Mouse (Mus musculus): ENCODE measurements around the gene Bsg. TPM values are rescaled to one million over a fixed set of nuclear protein-coding genes. Genes with fewer than 3 reads are reported as not detected.
A peak's percentile ranks its signal among the peaks of the same experiment; 100 is the strongest.
"Not testable (repeated sequence)": the region's sequence is repeated elsewhere in the genome, so short reads cannot be mapped to it uniquely, and the experiment has no call there.

Bsg gene
- total RNA-seq, 2 experiments from 2014 or later = 618 to 637 TPM

DNA sequence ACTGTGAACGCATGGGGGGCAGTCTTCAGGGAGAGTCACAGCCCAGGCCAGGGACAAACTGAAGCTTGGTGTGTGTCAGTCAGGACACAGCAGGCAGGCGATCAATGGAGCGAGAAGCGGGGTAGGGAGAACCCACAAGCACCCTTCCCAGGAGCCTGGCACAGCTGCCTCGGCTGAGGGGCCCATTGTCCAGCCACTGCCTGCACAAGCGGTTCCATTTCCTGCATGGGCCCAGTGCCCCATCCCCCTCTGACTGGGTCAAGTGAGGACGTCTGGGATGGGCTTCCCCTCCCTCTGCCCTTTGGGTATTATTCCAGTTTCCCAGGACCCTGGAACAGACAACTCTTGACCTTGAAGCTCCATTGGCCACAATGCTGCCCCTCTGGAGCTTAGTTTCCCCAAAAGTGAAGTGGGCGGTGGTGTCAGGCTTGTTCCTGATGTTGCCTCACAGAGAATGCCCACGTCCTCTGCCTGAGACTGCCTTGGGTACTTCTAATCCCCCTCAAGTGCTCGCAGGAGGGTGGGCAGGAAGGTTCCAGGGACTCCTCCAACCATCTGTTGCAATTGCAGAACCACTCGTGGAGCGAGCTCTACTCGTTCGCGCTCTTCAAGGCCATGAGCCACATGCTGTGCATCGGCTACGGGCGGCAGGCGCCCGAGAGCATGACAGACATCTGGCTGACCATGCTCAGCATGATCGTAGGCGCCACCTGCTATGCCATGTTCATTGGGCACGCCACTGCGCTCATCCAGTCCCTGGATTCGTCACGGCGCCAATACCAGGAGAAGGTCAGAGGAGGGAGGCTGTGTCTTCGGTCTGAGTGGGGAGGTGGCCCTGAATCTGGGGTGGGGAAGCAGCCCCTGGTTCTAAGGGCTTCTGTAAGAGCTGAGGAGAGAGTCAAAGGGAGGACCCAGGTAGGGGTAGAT is 24.3 kb downstream of the Bsg start:
- no peak for DNase-seq (ENCODE audit: low spot score in 2 of 2)

DNA sequence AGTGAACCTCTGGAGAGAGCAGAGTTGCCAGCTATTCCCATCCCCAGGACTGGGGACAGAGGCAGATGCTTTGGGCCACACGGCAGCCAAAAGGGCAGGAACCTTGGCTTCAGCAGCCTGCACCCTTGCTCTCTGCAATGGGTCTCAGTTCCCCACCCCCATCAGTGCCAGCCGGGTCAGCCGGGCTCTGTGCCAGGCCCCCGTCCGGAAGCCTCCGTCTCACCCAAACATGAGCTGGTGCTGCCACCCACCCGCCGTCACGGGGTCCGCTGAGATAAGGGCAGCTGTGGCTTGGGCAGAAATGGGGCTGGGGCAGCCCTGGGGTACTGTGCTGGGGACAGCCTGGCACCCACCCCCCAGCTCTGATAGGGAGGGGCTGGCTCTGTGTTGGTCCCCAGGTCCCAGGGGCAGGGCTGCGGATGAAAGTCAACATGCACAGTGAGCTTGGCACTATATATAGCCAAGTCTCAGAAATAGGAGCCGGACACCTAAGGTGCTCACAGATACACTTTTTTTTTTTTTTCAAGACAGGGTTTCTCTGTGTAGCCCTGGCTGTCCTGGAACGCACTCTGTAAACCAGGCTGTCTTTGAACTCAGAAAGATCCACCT is 25.2 kb downstream of the Bsg start:
- DNase-seq (ENCODE audit: low spot score in 2 of 2) = no peak

GRCm38 (mm10) chr10:79732500-79732899 is 28.2 kb downstream of the Bsg start:
- no peak for DNase-seq (ENCODE audit: low spot score in 2 of 2)

DNA sequence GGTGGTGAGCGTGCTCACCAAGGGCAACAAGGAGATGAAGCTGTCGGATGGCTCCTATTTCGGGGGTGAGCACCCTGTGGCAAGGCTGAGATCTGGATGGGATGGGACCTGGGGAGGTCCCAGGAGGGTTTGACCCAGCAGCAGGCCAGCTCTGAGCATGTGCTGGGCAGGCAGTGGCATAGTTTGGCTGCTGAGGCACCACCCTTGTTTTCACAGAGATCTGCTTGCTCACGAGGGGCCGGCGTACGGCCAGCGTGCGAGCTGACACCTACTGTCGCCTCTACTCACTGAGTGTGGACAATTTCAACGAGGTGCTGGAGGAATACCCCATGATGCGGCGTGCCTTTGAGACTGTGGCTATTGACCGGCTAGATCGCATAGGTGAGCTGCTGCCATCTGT is 29.6 kb downstream of the Bsg start:
- no peak for DNase-seq (ENCODE audit: low spot score in 2 of 2)

DNA sequence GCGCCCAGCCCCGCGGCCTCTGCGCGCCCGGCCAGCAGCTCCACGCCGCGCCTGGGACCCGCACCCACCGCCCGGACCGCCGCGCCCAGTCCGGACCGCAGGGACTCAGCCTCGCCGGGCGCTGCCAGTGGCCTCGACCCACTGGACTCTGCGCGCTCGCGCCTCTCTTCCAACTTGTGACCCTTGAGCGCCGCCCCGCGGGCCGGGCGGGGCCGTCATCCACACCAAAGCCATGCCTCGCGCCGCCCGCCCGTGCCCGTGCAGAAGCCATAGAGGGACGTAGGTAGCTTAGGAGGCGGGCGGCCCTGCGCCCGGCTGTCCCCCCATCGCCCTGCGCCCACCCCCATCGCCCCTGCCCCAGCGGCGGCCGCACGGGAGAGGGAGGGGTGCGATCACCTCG is 31.1 kb downstream of the Bsg start:
- no peak for DNase-seq (ENCODE audit: low spot score in 2 of 2)

DNA sequence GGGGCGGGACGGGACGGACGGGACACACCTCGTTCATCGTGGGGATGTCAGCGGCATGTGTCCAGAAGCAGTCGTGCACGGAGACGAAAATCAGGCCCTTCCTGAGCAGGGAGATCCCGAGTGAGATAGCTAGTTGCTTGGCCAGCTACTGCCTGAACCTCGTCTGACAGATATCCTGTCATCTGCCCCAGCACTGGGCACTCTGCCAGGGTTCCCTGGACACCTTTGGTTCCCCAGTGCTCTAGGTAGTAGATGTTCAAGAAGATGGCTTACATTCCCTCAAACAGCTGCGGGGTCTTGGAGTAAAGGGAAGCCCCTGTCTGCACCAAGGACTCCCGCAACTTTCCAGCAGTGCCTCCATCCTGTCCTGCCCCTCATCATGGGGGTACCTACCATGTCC is 32.4 kb downstream of the Bsg start:
- DNase-seq (ENCODE audit: low spot score in 2 of 2) = no peak

GRCm38 (mm10) chr10:79738259-79738658 is 34.0 kb downstream of the Bsg start:
- DNase-seq (ENCODE audit: low spot score in 2 of 2) = no peak

- no peak for DNase-seq (ENCODE audit: low spot score in 2 of 2)
Measured at GRCm38 (mm10) chr10:79739234-79739633, 34.9 kb downstream of the Bsg start.

DNA sequence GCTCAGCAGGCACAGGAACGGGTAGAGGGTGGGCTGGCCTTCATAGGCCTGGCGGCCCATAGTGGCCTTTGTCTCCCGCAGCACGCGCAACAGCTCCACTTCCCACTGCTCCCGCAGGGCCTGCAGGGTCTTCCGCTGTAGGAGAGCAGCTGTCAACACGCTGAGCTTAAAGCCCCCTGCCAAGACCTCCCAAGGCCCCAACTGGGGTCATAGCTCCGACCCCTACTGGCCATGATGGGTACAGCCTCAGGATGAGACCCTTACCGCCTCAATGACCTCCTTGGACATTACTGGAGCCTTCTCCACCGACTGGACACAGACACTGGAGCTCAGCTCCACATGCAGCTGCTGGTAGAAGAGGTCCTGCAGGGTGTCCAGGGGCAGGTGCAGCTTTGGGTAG is 36.6 kb downstream of the Bsg start:
- DNase-seq (ENCODE audit: low spot score in 2 of 2) = no peak

DNA sequence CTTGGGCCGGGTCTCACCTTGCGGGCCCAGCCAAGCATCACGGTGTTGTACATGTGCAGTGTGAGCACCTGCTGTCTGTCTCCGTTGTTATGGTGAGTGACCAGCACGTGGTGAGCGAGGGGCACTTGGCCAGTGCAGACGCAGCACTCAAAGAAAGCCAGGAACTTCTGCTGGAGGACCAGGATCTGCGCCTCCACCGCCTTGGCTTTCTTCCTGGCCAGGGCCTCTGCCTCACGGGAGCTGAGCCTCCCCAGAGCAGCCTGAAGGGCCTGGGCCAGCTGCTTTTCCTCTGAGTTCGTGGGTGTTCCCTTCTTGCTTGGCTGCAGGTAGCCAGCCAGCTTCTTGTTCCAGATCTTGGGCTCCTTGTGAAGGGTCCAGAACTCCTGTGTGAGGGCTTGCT is 38.9 kb downstream of the Bsg start:
- DNase-seq (ENCODE audit: low spot score in 2 of 2) = no peak

- DNase-seq (ENCODE audit: low spot score in 2 of 2) = no peak
Measured at GRCm38 (mm10) chr10:79743650-79744365, 39.5 kb downstream of the Bsg start.

- no peak for DNase-seq (ENCODE audit: low spot score in 2 of 2)
Measured at GRCm38 (mm10) chr10:79745411-79745810, 41.1 kb downstream of the Bsg start.

DNA sequence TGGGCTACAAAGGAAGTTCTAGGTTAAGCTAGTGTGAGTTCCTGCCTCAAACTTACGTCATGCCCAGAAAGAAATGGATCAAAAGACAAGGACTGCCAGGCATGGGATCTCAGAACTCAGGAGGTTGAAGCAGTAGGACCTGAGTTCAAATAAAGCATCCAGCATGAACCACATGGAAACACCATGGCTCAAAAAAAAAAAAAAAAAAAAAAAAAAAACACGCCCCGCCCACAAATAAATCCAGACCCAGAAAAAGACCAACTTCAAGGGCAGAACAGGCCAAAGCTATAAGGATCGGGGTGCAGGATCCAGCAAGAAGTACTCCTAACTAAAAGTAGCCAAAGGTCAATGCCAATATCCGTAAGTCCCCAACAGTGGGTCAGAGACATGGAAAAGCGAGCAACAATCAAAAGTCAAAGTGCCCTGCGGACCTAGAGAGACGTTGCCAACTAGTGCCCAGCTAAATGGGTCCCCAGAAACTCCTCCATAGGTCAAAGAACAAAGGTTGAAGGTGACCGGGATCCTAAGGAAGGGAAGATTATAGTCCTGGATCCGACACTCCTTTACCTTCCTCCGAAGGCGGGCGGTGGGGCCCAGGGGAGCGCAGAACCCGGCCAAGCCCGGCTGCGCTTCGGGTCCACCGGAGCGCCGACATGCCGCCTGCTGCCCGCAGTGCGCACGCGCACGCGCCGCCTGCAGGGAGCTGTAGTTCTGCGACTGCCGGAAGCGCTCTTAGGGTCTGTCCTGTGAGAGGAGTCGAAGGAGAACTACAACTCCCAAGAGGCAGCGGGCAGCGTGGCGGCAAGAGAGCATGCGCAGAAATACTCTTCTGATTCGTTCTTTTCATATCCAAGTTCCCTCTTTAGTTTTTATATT is 41.8 kb downstream of the Bsg start, which contains the start of gene Polrmt:
Gene Polrmt (minus strand): TSS at position 684 of the 876 bp plus-strand sequence.
- DNase-seq (ENCODE audit: low spot score in 2 of 2) = peak; percentile 85 to 90

GRCm38 (mm10) chr10:79746774-79747151 is 42.5 kb downstream of the Bsg start:
- DNase-seq (ENCODE audit: low spot score in 2 of 2) = no peak

DNA sequence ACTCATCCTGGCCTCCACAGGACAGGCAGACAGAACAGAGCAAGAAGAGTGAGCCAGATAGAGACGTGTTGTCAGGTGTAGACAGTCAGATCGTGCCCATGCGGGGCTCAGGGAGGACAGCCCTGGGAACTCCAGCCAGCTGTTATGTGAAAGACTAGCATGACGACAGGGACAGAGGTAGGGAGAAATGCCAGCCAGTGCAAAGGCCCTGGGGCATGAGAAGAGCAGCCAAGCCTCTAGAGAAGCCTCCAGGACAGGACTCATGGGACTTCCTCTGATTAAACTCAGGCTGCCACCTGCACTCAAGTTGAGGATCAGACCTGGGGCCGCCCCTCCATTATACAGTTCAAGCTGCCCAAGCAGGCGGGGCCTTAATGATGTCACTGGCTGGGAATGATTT is 44.2 kb downstream of the Bsg start:
- DNase-seq (ENCODE audit: low spot score in 2 of 2) = no peak

GRCm38 (mm10) chr10:79754856-79755516 is 50.7 kb downstream of the Bsg start, which contains the start of gene Fgf22:
Fgf22 (plus strand) TSS chr10:79755076.
- DNase-seq (ENCODE audit: low spot score in 2 of 2) = peak; percentile 66 to 68

DNA sequence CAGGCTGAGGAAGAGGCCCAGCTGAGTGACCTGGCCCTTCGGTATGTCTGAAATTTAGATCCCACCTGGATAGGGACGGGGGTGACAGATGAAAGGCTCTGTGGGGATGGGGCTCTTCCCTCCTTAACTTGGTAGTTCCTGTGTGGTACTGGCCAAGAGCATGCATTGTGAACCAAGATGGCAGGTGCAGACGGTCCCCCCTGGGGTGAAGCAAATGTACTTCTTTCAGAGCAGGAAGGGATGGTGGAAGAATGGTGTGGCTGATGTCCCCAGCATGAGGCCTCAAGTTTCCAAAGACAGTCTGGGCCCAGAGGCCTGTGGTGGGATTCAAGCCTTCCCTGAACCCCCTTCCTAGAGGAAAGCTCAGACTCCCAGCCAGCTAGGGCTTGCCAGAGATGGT is 51.6 kb downstream of the Bsg start:
- DNase-seq (ENCODE audit: low spot score in 2 of 2) = no peak

GRCm38 (mm10) chr10:79756660-79757059 is 52.4 kb downstream of the Bsg start:
- DNase-seq (ENCODE audit: low spot score in 2 of 2) = no peak

GRCm38 (mm10) chr10:79759675-79760074 is 55.4 kb downstream of the Bsg start:
- DNase-seq (ENCODE audit: low spot score in 2 of 2) = not testable (repeated sequence)

DNA sequence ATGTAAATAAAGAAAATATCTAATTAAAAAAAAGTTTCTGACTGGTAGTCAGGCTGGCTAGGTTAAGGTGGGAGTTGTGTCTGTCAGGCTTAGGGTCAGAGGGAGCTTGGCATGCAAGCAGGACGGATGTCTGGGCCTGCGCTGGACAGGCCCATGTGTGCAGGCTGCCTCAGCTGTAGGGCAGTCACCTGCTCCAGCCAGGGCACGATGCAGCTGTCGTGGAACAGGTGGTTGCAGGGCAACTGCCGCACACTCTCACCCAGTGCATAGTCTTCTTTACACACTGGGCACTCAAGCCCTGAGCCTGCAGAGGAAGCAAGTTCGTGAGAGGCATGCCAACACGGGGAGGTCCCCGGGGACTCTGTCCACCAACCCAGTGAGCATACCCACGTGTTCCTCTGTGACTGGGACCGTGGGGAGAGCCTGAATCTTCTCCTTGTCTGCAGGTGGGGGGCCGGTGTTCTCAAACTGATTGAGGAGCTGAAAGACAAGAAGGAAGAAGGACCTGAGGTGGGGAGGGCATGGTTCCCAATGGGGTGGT is 56.4 kb downstream of the Bsg start:
- DNase-seq (ENCODE audit: low spot score in 2 of 2) = no peak

Measured in adrenal gland, adult 18-20 months (tissue).